In genomic region chr9:21287571-21288402, GRCm38 (mm10) we compare ENCODE assay signal across 8 mouse cellular contexts. TPM values are rescaled to one million over a fixed set of nuclear protein-coding genes. Genes with fewer than 3 reads are reported as not detected.
DNase-seq lines count a peak whose midpoint lies in the region; ATAC-seq and TF ChIP-seq lines count a peak whose summit lies in the region.

Gene Kri1 (minus strand): TSS chr9:21287969.

- 0 out of 2 replicates have a peak, but pooled peaks have one; percentile 16 for TF ChIP-seq CTCF in heart, adult 2 months (IDR thresholded peaks at IDR 0.05)

- peak within 1 kb of the TSS; percentile 70 for H3K4me2 ChIP-seq in embryonic facial prominence, embryonic 14.5 days (ENCODE audit: low read depth, low read length)
- H3K4me2 ChIP-seq in limb, embryonic 13.5 days (replicated peaks), result peak within 1 kb of the TSS; percentile 89
- H3K4me2 ChIP-seq in midbrain, embryonic 16.5 days (ENCODE audit: low read length), result peak within 1 kb of the TSS; percentile 90

- no peaks in the 10 kb centered on the region for H3K79me2 ChIP-seq in heart, adult 2 months (replicated peaks; ENCODE audit: control insufficient read depth, insufficient read depth, low read length)

- peaks cover 23% of the 10 kb centered on the region for H3K4me1 ChIP-seq in embryonic facial prominence, embryonic 14.5 days (ENCODE audit: control insufficient read depth, insufficient read depth, low read length)
- H3K4me1 ChIP-seq in heart, adult 2 months (ENCODE audit: control insufficient read depth, insufficient read depth, low read length), result peaks cover 5% of the 10 kb centered on the region
- peaks cover 36% of the 10 kb centered on the region for H3K4me1 ChIP-seq in limb, embryonic 13.5 days
- H3K4me1 ChIP-seq in midbrain, embryonic 16.5 days (ENCODE audit: control insufficient read depth, insufficient read depth, low read length), result peaks cover 29% of the 10 kb centered on the region

- peak; percentile 99 for DNase-seq in 3T3-L1 (ENCODE audit: low read depth, low spot score)
- DNase-seq in adrenal gland, postnatal 4 days (ENCODE audit: low spot score in 2 of 2), result peak; percentile 91 to 97
- DNase-seq in embryonic facial prominence, embryonic 14.5 days (ENCODE audit: low spot score), result peak; percentile 100
- peak; percentile 99 for DNase-seq in heart, adult 2 months
- DNase-seq in kidney, adult 8-10 months, result peak; percentile 99
- peak; percentile 98 for DNase-seq in spleen, postnatal 10 days (ENCODE audit: low spot score in 2 of 2)

- H3K9ac ChIP-seq in embryonic facial prominence, embryonic 14.5 days (ENCODE audit: low read depth, low read length), result peak within 1 kb of the TSS; percentile 75
- H3K9ac ChIP-seq in heart, adult 2 months (ENCODE audit: low read depth, low read length), result peak within 1 kb of the TSS; percentile 73
- H3K9ac ChIP-seq in limb, embryonic 13.5 days, result peak within 1 kb of the TSS; percentile 78
- peak within 1 kb of the TSS; percentile 81 for H3K9ac ChIP-seq in midbrain, embryonic 16.5 days (ENCODE audit: low read depth, low read length)

- peak; percentile 84 for TF ChIP-seq POLR2A in heart, adult 2 months (IDR thresholded peaks at IDR 0.05; ENCODE audit: insufficient read depth, low read depth, low read length)

- peak; percentile 75 for ATAC-seq in embryonic facial prominence, embryonic 14.5 days (ENCODE audit: low read depth)
- peak; percentile 68 for ATAC-seq in limb, embryonic 13.5 days (ENCODE audit: low FRiP score, low read depth)
- peak; percentile 79 for ATAC-seq in midbrain, embryonic 16.5 days

- no peaks in the 10 kb centered on the region for H3K27me3 ChIP-seq in embryonic facial prominence, embryonic 14.5 days (replicated peaks; ENCODE audit: control insufficient read depth, insufficient read depth, low read length)
- H3K27me3 ChIP-seq in heart, adult 2 months (ENCODE audit: control insufficient read depth, insufficient read depth, low read length), result no peaks in the 10 kb centered on the region
- H3K27me3 ChIP-seq in limb, embryonic 13.5 days, result no peaks in the 10 kb centered on the region
- H3K27me3 ChIP-seq in midbrain, embryonic 16.5 days (ENCODE audit: control insufficient read depth, insufficient read depth, low read depth, low read length), result no peaks in the 10 kb centered on the region

- H3K4me3 ChIP-seq in embryonic facial prominence, embryonic 14.5 days (ENCODE audit: low read depth, low read length), result peak within 1 kb of the TSS; percentile 72
- H3K4me3 ChIP-seq in heart, adult 2 months, result peak within 1 kb of the TSS; percentile 99
- peak within 1 kb of the TSS; percentile 81 for H3K4me3 ChIP-seq in limb, embryonic 13.5 days
- peak within 1 kb of the TSS; percentile 74 for H3K4me3 ChIP-seq in midbrain, embryonic 16.5 days (ENCODE audit: low read depth, low read length)

- under 1% methylated on average over 56 of the region's 59 CpGs for WGBS in embryonic facial prominence, embryonic 14.5 days
- WGBS in heart, adult 2 months, result under 1% methylated on average over 59 of the region's 59 CpGs
- 1% methylated on average over 59 of the region's 59 CpGs for WGBS in limb, embryonic 13.5 days
- under 1% methylated on average over 59 of the region's 59 CpGs for WGBS in midbrain, embryonic 16.5 days

- peaks cover 23% of the 10 kb centered on the region for H3K36me3 ChIP-seq in embryonic facial prominence, embryonic 14.5 days (ENCODE audit: control insufficient read depth, insufficient read depth, low read length)
- peaks cover 4% of the 10 kb centered on the region for H3K36me3 ChIP-seq in heart, adult 2 months (ENCODE audit: control insufficient read depth, insufficient read depth, low read length)
- H3K36me3 ChIP-seq in limb, embryonic 13.5 days, result peaks cover 30% of the 10 kb centered on the region
- peaks cover 9% of the 10 kb centered on the region; the same call in 1 of the 2 replicates for H3K36me3 ChIP-seq in midbrain, embryonic 16.5 days (ENCODE audit: control insufficient read depth, insufficient read depth, low read length)

- H3K27ac ChIP-seq in embryonic facial prominence, embryonic 14.5 days (replicated peaks; ENCODE audit: low read depth, low read length), result peak within 1 kb of the TSS; percentile 85
- peak within 1 kb of the TSS; percentile 89 for H3K27ac ChIP-seq in heart, adult 2 months
- peak within 1 kb of the TSS; percentile 83 for H3K27ac ChIP-seq in limb, embryonic 13.5 days
- H3K27ac ChIP-seq in midbrain, embryonic 16.5 days (ENCODE audit: low read length), result peak within 1 kb of the TSS; percentile 91

- peak; percentile 69; the same call in 1 of the 2 replicates for TF ChIP-seq EP300 in heart, adult 2 months (IDR thresholded peaks at IDR 0.05; ENCODE audit: insufficient read depth, low read depth, low read length)

- intact Hi-C loops in heart, adult 2 months (cut with DNase I), result loop anchor here (1.0 to 10.0 kb wide), 3 partner anchors 22 to 393 kb away; partner anchors contain the start of genes Atg4d, Eif3g and Keap1

- no peaks in the 10 kb centered on the region for H3K9me3 ChIP-seq in embryonic facial prominence, embryonic 14.5 days (ENCODE audit: control insufficient read depth, low read length)
- no peaks in the 10 kb centered on the region for H3K9me3 ChIP-seq in limb, embryonic 13.5 days
- H3K9me3 ChIP-seq in midbrain, embryonic 16.5 days (replicated peaks; ENCODE audit: control insufficient read depth, low read length, poor library complexity, severe bottlenecking), result no peaks in the 10 kb centered on the region

RNA-seq across cellular contexts. Expression of gene Kri1, which starts in this region (rescaled TPM):
- total RNA-seq in adrenal gland, postnatal 4 days (2021), result 10 to 100 TPM; 40.2 to 41.8 TPM
- polyA plus RNA-seq in embryonic facial prominence, embryonic 14.5 days (2014; fragmentation: Nextera tagmentation; extraction: Ambion mirVana), result 11.0 and 14.4 TPM in 2 replicates
- total RNA-seq in heart, adult 2 months (2021), result 10 to 100 TPM; 16.3 to 16.8 TPM
- 10.5 and 12.8 TPM in 2 replicates for polyA plus RNA-seq in heart, adult 2 months (2012; rRNA removed)
- 16.2 and 18.3 TPM in 2 replicates for polyA plus RNA-seq in limb, embryonic 13.5 days (2015; fragmentation: Nextera tagmentation; extraction: Ambion mirVana)
- polyA plus RNA-seq in midbrain, embryonic 16.5 days (2015; fragmentation: Nextera tagmentation; extraction: Ambion mirVana), result 17.0 and 18.3 TPM in 2 replicates

Comparison
In these comparisons a context has a peak if more than half of its experiments do, and no peak if none do; other contexts are left out.
1. Peak in every context shown above with its lines: DNase-seq, ATAC-seq, H3K4me3 ChIP-seq and H3K27ac ChIP-seq.